Mouse (Mus musculus) ovary, adult 18-20 months (tissue): Measurements from ENCODE around the gene Acbd7.

Experiments used
- DNase-seq: peaks from one replicate; pipeline ENCODE4 v3.0.0; 2022; ENCODE audit warnings: low spot score, mixed read lengths

Gene Acbd7

DNA sequence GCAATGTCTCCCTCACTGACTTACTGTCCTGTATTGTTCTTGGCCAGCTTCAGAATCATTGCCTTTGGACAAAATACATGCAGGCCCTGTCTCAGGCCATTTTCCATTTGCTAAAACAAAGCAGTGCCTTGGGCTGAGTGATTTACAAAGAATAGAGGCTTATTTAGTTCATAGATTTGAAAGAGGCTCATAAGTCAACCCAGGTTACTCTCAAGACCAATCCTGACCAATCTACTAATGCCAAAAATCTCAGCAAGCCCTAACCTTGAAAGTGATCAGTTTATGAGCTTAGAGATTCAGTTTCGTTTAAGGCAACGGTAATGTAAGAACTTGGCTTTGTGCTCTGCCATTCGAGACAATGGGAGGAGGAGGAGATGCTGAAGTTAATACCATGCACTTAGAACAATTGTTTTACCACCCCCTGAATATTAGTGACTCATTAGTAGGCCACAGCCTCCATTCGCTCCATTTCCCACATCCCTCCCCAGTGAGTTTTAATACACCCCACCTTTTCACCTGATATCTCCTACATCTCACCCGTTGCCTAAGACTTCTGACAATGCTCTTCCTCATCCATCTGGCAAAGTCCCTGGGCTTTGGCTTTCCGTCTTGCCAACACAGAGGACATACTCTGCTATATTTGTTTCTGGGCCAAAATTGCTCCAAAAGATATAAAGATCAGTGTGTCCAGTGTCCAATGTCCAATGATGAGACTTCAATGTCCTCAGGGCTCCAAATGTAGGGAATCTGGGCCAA lies 51.3 kb downstream of the Acbd7 start:
- DNase-seq: no peak
